Mouse (Mus musculus) embryonic fibroblast, embryonic 13.5 days (primary cell): ENCODE measurements at regions not wholly inside any gene's neighbourhood (a gene's known extent, or its start where the extent isn't known, plus 50 kb on each side); places are given as distances from the start of the nearest gene placed in this dataset.

Experiments used
- H3K27ac ChIP-seq: 2 replicates; pipeline ENCODE4 v1.5.1; 2012; ENCODE audit warnings: low read length, control low read depth, inconsistent platforms; ENCODE audit not compliant: insufficient read depth
- H3K4me1 ChIP-seq: 2 replicates; pipeline ENCODE4 v1.6.1; 2011; ENCODE audit warnings: low read length; ENCODE audit not compliant: control insufficient read depth, insufficient read depth
- H3K4me3 ChIP-seq: 2 replicates; pipeline ENCODE4 v1.5.1; 2011; ENCODE audit warnings: mild to moderate bottlenecking, control low read depth, low read length; ENCODE audit not compliant: insufficient read depth
- CTCF ChIP-seq: IDR thresholded peaks from 2 replicates; pipeline ENCODE4 v1.5.1; 2011; ENCODE audit warnings: mild to moderate bottlenecking, control low read depth, low read length, moderate library complexity, borderline replicate concordance; ENCODE audit not compliant: insufficient read depth
- POLR2A ChIP-seq: IDR thresholded peaks from 2 replicates; pipeline ENCODE4 v1.6.1; 2011; ENCODE audit warnings: low read depth, mild to moderate bottlenecking, control low read depth, low read length, moderate library complexity

DNA sequence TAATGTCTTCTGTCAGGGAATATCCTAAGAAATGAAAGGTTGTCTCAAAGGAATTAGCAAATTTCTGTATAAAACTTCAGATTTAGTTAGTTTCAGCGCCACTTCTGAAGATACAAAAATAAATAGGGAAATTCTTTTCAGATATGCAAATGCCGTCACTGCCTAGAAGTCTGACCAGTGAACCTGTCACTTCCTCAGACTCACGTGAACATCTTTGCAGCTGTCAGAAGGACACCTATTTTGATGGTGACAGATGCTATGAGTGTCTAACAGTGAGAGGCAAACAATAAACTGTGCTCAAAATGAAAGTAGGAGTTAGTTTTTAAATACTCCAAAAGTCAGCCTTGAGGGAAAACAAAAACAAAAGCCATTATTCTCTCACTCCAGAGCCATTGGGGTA, 57.5 kb upstream of the Igf1r start:
- Histone ChIP-seq H3K27ac (no peak overlapping the region), H3K4me3 (no peak overlapping the region), H3K4me1 (no peaks in the 10 kb centered on the region)
- TF ChIP-seq CTCF: no peak
- no peak for TF ChIP-seq POLR2A

DNA sequence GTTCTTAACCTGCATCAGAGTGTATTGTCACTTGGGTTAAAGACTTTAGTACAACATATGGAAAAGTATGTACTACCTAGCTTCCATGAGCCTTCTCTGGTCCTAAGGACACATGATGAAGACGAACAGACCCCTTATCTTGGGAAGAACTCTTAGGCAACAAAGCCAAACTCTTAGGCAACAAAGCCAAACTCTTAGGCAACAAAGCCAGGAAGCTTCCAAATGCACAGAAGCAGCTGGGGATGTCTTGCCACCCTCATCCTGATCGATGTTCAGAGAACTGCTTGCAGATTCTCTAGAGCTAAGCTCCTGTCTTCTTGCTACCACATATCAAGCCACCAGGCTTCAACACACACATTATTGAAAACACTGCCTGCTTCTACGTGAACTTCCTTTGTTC, 59.7 kb upstream of the Igf1r start:
- TF ChIP-seq CTCF (no peak), POLR2A (no peak)
- Histone ChIP-seq H3K4me1 (no peaks in the 10 kb centered on the region), H3K4me3 (no peak overlapping the region), H3K27ac (no peak overlapping the region)

DNA sequence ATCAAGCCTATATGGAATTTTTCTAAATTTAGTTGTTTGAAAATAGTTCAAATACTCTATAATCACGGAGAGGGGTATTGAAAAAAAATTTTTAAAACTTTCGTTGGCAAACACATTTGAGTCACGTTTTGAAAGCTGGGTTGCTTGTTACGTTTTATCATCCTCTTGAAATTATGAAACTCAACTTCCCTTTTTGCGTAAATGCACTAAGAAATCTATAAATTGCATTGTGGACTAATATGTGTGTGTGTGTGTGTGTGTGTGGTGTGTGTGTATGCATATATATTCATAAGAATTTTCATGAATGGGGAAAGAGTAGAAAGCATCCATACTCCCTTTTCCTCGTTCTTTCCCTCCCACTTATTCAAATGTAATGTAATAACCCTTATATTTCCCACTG, 69.6 kb upstream of the Igf1r start:
- Histone ChIP-seq H3K4me1 (peaks cover 4% of the 10 kb centered on the region; the same call in 1 of the 2 replicates), H3K4me3 (no peak overlapping the region), H3K27ac (no peak overlapping the region)
- TF ChIP-seq POLR2A (no peak), CTCF (no peak)

DNA sequence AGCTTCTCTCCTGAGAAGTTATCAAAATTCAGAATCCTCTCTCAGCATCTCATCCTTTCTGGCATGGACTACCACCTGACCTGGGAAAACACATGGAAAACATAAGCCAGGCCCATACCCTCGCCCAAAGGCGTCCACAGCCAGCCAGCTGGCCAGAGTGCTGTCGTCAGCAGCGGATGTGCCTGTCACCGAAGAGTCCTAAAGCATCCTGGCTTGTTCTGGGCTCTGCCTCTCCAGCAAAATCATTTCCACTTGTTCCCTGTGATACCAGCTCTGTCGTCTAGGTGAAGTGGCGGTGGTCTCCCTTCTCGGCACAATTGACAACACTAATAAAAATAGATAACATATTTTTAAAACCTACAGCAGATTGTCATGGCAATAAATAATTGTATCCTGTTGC, 70.0 kb upstream of the Igf1r start:
- no peak for TF ChIP-seq CTCF
- TF ChIP-seq POLR2A: no peak
- Histone ChIP-seq H3K4me1 (peaks cover 7% of the 10 kb centered on the region), H3K27ac (no peak overlapping the region), H3K4me3 (no peak overlapping the region)

DNA sequence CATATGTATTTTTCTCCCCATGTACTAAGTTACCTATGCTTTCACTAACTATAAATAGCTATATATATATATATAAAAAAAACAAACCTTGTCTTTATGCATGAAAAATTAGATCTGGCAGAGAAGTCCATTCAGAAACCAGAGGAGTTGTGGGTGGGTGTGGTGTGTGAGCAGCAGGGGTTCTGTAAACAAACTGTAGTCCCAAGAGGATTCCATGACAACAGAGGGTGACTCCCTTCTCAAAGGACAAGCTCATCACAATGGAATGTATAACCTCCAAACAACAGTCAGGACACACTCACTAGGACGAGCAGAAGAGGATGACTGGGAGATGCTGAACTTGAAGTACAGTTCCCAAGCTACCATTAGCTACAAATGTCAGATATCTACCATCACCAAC, 74.4 kb upstream of the Igf1r start:
- no peak overlapping the region for H3K27ac ChIP-seq
- H3K4me3 ChIP-seq: no peak overlapping the region
- TF ChIP-seq POLR2A: no peak
- TF ChIP-seq CTCF: no peak
- H3K4me1 ChIP-seq: peaks cover 12% of the 10 kb centered on the region

DNA sequence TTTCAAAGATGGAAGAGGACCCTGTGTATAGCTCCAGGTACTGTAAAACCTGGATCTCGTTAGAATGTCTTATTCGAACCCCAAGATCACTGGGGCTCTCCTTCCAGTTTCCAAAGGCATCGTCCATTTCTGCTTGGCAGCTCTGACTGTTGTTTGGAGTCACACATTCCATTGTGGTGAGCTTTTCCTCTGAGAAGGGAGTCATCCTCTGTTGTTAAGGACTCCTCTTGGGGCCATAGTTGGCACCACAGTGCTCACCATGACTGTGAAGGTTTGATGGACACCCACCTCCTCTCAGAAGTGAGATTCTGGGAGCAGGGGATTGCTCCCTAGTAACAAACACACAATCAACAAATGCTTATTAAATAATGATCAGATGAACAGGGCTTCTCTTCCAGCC, 75.0 kb upstream of the Igf1r start:
- Histone ChIP-seq H3K4me1 (peaks cover 12% of the 10 kb centered on the region), H3K27ac (no peak overlapping the region), H3K4me3 (no peak overlapping the region)
- no peak for TF ChIP-seq CTCF
- no peak for TF ChIP-seq POLR2A

DNA sequence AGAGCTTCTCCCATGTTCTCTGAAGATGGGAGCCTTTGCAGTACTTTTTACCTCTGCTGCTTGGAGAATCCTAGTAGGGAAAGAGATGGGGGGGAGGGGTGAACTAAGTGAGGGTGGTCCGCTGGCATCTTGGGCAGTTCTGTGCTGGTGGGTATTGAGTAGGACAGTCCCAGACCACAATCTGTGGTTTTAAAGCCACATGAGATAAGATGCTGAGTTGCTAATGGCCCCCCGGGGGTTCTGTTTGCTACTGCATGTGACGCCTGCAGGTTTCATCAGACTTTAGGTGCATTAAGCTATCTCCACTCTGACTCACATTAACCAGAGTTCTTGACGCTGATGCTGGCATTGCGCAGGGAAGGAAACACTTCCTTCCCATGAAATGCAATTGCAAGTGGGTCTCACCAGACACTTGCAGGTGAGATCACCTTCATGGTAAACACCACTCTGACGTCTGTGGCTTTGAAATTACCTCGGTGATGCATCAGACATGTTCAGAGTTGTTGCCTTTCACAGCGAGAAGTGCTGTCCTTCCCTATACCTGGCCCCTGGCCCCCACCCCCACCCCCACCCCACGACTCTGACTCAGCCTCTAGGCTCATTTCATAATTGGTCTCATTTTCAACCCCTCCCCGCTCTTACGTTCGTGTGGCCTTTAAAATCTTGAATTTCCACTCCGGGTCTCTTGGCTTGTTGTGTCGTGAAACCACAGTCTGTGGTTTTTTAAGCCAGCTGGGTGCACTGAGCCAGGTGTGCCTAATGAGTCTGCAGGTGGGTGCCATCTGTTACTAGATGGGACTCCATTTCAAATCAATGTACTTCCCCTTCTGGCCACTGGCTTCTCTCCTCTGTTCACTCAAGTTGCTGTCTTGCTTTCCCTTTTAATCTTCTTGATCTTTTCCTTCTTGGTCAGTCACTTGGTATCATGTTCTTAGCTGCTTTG, 94.8 kb upstream of the Synm start:
- TF ChIP-seq CTCF (no peak), POLR2A (no peak)
- no peak overlapping the region for H3K27ac ChIP-seq
- no peaks in the 10 kb centered on the region for H3K4me1 ChIP-seq
- H3K4me3 ChIP-seq: no peak overlapping the region

DNA sequence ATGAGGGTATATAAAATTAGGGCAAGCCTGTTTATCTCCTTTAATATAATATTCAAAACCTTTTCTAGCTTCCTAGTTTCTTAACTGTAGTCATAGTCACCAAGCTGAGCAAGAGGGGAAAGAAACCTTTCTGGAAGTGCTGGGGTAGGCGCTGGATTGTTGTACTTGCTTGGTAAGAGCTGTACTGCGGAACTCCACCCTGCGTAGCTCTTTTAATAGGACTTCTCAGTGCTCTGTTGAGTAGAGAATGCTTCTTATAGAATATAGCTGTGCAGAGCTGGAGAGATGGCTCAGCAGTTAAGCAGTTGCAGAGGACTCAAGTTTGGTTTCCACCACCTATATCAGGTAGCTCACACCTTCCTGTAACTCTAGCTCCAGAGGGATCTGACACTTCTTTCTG, 93.3 kb upstream of the Synm start:
- TF ChIP-seq CTCF (no peak), POLR2A (no peak)
- Histone ChIP-seq H3K4me3 (no peak overlapping the region), H3K27ac (no peak overlapping the region), H3K4me1 (no peaks in the 10 kb centered on the region)

DNA sequence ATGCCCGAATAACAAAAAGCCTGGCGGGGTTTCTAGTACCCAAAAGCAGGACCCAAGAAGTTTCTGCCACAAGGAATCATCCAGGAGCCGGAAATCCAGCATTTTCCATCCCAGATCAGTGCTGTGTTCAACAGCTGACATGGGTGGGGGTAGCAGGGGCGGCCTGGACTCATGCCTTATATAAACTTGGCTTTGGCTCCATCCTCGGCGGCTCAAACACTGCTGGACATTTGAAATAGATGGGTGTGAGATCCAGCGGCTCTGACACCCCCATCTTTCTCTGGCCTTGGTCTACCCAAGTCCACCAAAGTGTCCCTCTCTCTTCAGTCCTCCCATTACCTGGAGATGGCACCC, 89.9 kb upstream of the Synm start:
- no peak overlapping the region for H3K4me3 ChIP-seq
- TF ChIP-seq POLR2A (no peak), CTCF (no peak)
- no peaks in the 10 kb centered on the region for H3K4me1 ChIP-seq
- H3K27ac ChIP-seq: no peak overlapping the region

DNA sequence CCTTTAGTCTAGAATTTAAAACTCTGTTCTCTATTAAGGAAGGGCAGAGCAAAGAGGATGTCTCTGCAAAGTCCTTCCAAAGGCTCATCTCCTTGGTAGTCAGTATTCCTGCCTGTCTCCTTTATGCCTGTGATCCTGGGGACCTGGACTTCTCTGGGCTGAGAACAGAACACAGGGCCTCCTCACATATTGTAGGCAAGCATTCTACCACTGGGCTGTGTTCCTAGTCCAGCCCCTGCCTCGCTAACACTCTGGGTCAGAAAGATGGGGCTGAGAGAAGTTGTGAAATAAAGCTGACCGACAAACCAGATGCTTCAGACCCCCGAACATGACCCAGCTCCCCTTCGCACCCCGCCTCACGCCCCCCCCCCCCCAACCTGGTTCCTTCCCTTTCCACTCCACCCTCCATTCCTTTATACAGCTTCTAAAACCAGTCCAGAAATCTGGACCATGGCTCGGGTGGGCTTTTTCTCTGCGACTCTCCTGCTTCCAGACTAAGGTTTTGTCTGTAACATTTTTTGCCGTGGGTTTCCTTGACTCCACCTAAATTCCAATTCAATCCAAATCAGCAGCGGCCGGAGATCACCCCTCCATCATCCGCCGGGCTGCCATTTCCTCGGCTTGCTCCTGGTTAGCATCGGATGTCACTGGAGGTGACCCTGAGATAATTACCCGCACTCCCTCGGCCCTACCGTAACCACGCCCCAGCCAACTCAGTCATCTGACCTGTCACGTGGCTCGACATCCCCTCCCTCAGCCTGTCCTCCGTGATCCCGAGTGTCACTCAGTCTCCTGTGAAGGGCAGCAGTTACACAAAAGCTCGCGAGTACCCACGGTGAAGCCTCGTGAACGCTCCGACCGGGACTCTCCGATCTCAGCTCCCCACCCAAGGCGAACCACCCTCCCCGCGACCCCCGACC, 89.3 kb upstream of the Synm start:
- Histone ChIP-seq H3K4me3 (no peak overlapping the region), H3K27ac (no peak overlapping the region), H3K4me1 (no peaks in the 10 kb centered on the region)
- TF ChIP-seq POLR2A (peak; percentile 55; the same call in 1 of the 2 replicates), CTCF (no peak)

DNA sequence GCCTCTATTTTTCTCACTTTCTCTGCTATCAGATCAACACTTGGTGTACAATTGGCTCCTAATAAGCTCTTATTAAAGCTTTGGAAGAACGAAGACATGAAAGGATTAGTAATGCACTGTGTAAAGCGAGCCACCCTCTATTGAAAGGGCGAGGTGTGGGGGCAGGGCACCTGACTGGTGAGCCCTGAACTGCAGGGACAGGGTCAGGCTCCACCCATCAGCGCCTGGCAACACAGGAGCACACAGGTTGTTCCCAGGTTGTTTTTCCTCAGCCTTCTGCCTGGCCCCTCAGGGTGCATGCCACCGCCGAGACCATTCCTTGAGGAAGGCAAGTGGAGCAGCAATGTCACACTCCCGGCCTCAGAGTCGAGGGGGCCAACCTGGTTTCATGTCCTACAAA, 87.3 kb upstream of the Synm start:
- Histone ChIP-seq H3K27ac (no peak overlapping the region), H3K4me1 (no peaks in the 10 kb centered on the region), H3K4me3 (no peak overlapping the region)
- TF ChIP-seq POLR2A (no peak), CTCF (no peak)
